Mouse (Mus musculus) midbrain, embryonic 15.5 days (tissue): ENCODE data around the gene Atad3a. TPM values are rescaled to one million over a fixed set of nuclear protein-coding genes. Genes with fewer than 3 reads are reported as not detected.
A peak's percentile ranks its signal among the peaks of the same experiment; 100 is the strongest.

ENCODE experiments used
- ATAC-seq: fragments of 200-750 bp; cut with Nextera tagmentation; replicated peaks from 2 replicates; pipeline ENCODE4 v1.8.0; 2017; ENCODE audit warnings: moderate TSS enrichment
- H3K27ac ChIP-seq: fragments of 300-500 bp; sonication (generic); 2 replicates; pipeline ENCODE4 v1.5.1; 2015; ENCODE audit warnings: mild to moderate bottlenecking, inconsistent platforms
- H3K27me3 ChIP-seq: fragments of 300-500 bp; sonication (generic); replicated peaks from 2 replicates; pipeline ENCODE4 v1.6.1; 2015; ENCODE audit warnings: inconsistent platforms
- H3K36me3 ChIP-seq: fragments of 300-500 bp; sonication (generic); replicated peaks from 2 replicates; pipeline ENCODE4 v1.6.1; 2015; ENCODE audit warnings: inconsistent platforms
- H3K4me1 ChIP-seq: fragments of 300-500 bp; sonication (generic); 2 replicates; pipeline ENCODE4 v1.6.1; 2015; ENCODE audit warnings: inconsistent platforms
- H3K4me2 ChIP-seq: fragments of 300-500 bp; sonication (generic); 2 replicates; pipeline ENCODE4 v1.6.1; 2015; ENCODE audit warnings: inconsistent platforms, mild to moderate bottlenecking, moderate library complexity
- H3K4me3 ChIP-seq: fragments of 300-500 bp; sonication (generic); 2 replicates; pipeline ENCODE4 v1.5.1; 2015; ENCODE audit warnings: mild to moderate bottlenecking, inconsistent platforms
- H3K9ac ChIP-seq: fragments of 300-500 bp; sonication (generic); 2 replicates; pipeline ENCODE4 v1.6.1; 2015; ENCODE audit warnings: mild to moderate bottlenecking, inconsistent platforms
- H3K9me3 ChIP-seq: fragments of 300-500 bp; sonication (generic); 2 replicates; pipeline ENCODE4 v1.6.1; 2016; ENCODE audit warnings: inconsistent platforms
- WGBS: fragments of 180-500 bp; shearing (Covaris S2); methylation state at CpG from one replicate; pipeline ENCODE4 v1.1.7; 2015; ENCODE audit warnings: mixed read lengths; 5-methylcytosine and 5-hydroxymethylcytosine counted together
- microRNA-seq: library from miRNA; unstranded; fragments of <30 nt; microRNA quantifications from one replicate; pipeline ENCODE4, GENCODE M21; 2016
- polyA plus RNA-seq: library from polyadenylated mRNA; unstranded; fragments of >200 nt; fragmentation: Nextera tagmentation; extraction: Ambion mirVana; gene quantifications from 2 replicates; pipeline ENCODE4 v1.2.1, GENCODE M21; 2015

Atad3a gene
- polyA plus RNA-seq, 1 experiment from 2014 or later: 99.2 TPM

GRCm38 (mm10) chr4:155695531-155696062 lies 65.3 kb downstream of the Atad3a start:
- no peak for ATAC-seq
- 0 out of 2 replicates have a peak, but pooled peaks cover 2% of the 10 kb centered on the region for H3K27me3 ChIP-seq
- H3K27ac ChIP-seq: peak overlapping the region; percentile 97
- H3K4me1 ChIP-seq: peaks cover 30% of the 10 kb centered on the region
- H3K9me3 ChIP-seq: no peaks in the 10 kb centered on the region
- peak overlapping the region; percentile 55 for H3K4me3 ChIP-seq
- 79% methylated on average over 4 of the region's 4 CpGs for WGBS
- peak overlapping the region; percentile 85 for H3K4me2 ChIP-seq
- H3K36me3 ChIP-seq: no peaks in the 10 kb centered on the region
- peak overlapping the region; percentile 84 for H3K9ac ChIP-seq

- Histone ChIP-seq H3K27me3 (0 out of 2 replicates have a peak, but pooled peaks cover 2% of the 10 kb centered on the region), H3K4me3 (peak overlapping the region; percentile 55), H3K4me1 (peaks cover 30% of the 10 kb centered on the region), H3K27ac (peak overlapping the region; percentile 97), H3K4me2 (peak overlapping the region; percentile 85), H3K36me3 (no peaks in the 10 kb centered on the region), H3K9me3 (no peaks in the 10 kb centered on the region), H3K9ac (peak overlapping the region; percentile 84)
- peak; percentile 84 for ATAC-seq
- WGBS: under 1% methylated on average over 79 of the region's 92 CpGs
Observed at GRCm38 (mm10) chr4:155694482-155695401, 66.2 kb downstream of the Atad3a start.

- WGBS: under 1% methylated on average over 26 of the region's 47 CpGs
- no peaks in the 10 kb centered on the region for H3K36me3 ChIP-seq
- peak within 1 kb of the TSS; percentile 55 for H3K4me3 ChIP-seq
- H3K9me3 ChIP-seq: no peaks in the 10 kb centered on the region
- peak within 1 kb of the TSS; percentile 84 for H3K9ac ChIP-seq
- H3K27me3 ChIP-seq: 0 out of 2 replicates have a peak, but pooled peaks cover 2% of the 10 kb centered on the region
- peaks cover 30% of the 10 kb centered on the region for H3K4me1 ChIP-seq
- ATAC-seq: peak; percentile 91
- H3K27ac ChIP-seq: peak within 1 kb of the TSS; percentile 97
- H3K4me2 ChIP-seq: peak within 1 kb of the TSS; percentile 85
Observed at GRCm38 (mm10) chr4:155694111-155694481, 66.8 kb downstream of the Atad3a start, which contains the start of gene Fndc10. Fndc10 (plus strand) TSS chr4:155694342.

GRCm38 (mm10) chr4:155692421-155692820 lies 68.5 kb downstream of the Atad3a start:
- Histone ChIP-seq H3K4me3 (no peak overlapping the region), H3K27ac (no peak overlapping the region), H3K9me3 (no peaks in the 10 kb centered on the region), H3K4me1 (peaks cover 30% of the 10 kb centered on the region), H3K9ac (no peak overlapping the region), H3K36me3 (no peaks in the 10 kb centered on the region), H3K27me3 (0 out of 2 replicates have a peak, but pooled peaks cover 2% of the 10 kb centered on the region), H3K4me2 (no peak overlapping the region)
- ATAC-seq: no peak
- WGBS: 96% methylated on average over 3 of the region's 3 CpGs

Small RNAs within 50 kb of the gene (microRNA-seq; reads per million reads assigned to microRNA genes)
- gene Gm27743: not detected

Other genes with a start within 250 kb of the Atad3a start
- 82.9 and 88.7 TPM in 2 replicates for gene Nadk, start 198.7 kb downstream of the Atad3a start, polyA plus RNA-seq
- 15.3 and 17.5 TPM in 2 replicates for gene Slc35e2, start 159.7 kb downstream of the Atad3a start, polyA plus RNA-seq
- 54.6 and 56.2 TPM in 2 replicates for gene Cdk11b, start 136.2 kb downstream of the Atad3a start, polyA plus RNA-seq
- not detected in 2 replicates for gene Gm10563, start 115.7 kb downstream of the Atad3a start, polyA plus RNA-seq
- 3.8 and 5.5 TPM in 2 replicates for gene Mmp23, start 107.7 kb downstream of the Atad3a start, polyA plus RNA-seq
- 61.0 and 62.1 TPM in 2 replicates for gene Mib2, start 91.9 kb downstream of the Atad3a start, polyA plus RNA-seq
- gene Fndc10, start 66.8 kb downstream of the Atad3a start, polyA plus RNA-seq: 15.7 and 17.1 TPM in 2 replicates
- gene Ssu72, start 56.3 kb downstream of the Atad3a start, polyA plus RNA-seq: 151 and 155 TPM in 2 replicates
- gene Tmem240, start 26.3 kb downstream of the Atad3a start, polyA plus RNA-seq: 24.8 and 24.9 TPM in 2 replicates
- 31.5 and 33.5 TPM in 2 replicates for gene Vwa1, start 13.6 kb upstream of the Atad3a start, polyA plus RNA-seq
- gene Tmem88b, start 24.8 kb upstream of the Atad3a start, polyA plus RNA-seq: 0.93 and 1.2 TPM in 2 replicates
- not detected in 2 replicates for gene Ankrd65, start 29.3 kb upstream of the Atad3a start, polyA plus RNA-seq
- 242 and 244 TPM in 2 replicates for gene Mrpl20, start 41.8 kb upstream of the Atad3a start, polyA plus RNA-seq
- 155 and 164 TPM in 2 replicates for gene Ccnl2, start 51.4 kb upstream of the Atad3a start, polyA plus RNA-seq
- gene Aurkaip1, start 70.2 kb upstream of the Atad3a start, polyA plus RNA-seq: 128 and 129 TPM in 2 replicates
- 23.4 and 32.6 TPM in 2 replicates for gene Mxra8, start 78.6 kb upstream of the Atad3a start, polyA plus RNA-seq
- gene Dvl1, start 86.3 kb upstream of the Atad3a start, polyA plus RNA-seq: 30.9 and 37.0 TPM in 2 replicates
- 0.61 and 0.72 TPM in 2 replicates for gene Tas1r3, start 102.3 kb upstream of the Atad3a start, polyA plus RNA-seq
- gene Cptp, start 108.3 kb upstream of the Atad3a start, polyA plus RNA-seq: 28.1 and 29.1 TPM in 2 replicates
- 80.6 and 83.6 TPM in 2 replicates for gene Ints11, start 108.5 kb upstream of the Atad3a start, polyA plus RNA-seq
- gene Pusl1, start 130.7 kb upstream of the Atad3a start, polyA plus RNA-seq: 60.1 and 66.6 TPM in 2 replicates
- 88.3 and 89.8 TPM in 2 replicates for gene Acap3, start 130.7 kb upstream of the Atad3a start, polyA plus RNA-seq
- 115 and 118 TPM in 2 replicates for gene Ube2j2, start 182.7 kb upstream of the Atad3a start, polyA plus RNA-seq
- gene C1qtnf12, start 201.2 kb upstream of the Atad3a start, polyA plus RNA-seq: 6.8 and 9.5 TPM in 2 replicates
- gene B3galt6, start 231.6 kb upstream of the Atad3a start, polyA plus RNA-seq: 38.5 and 38.9 TPM in 2 replicates
- 113 and 118 TPM in 2 replicates for gene Sdf4, start 231.8 kb upstream of the Atad3a start, polyA plus RNA-seq